Comparison of ENCODE assay signal across 7 mouse cellular contexts in genomic region chr10:83543439-83544102, GRCm38 (mm10). TPM values are rescaled to one million over a fixed set of nuclear protein-coding genes. Genes with fewer than 3 reads are reported as not detected.
DNase-seq lines count a peak whose midpoint lies in the region; ATAC-seq and TF ChIP-seq lines count a peak whose summit lies in the region.

Gene Washc4 (plus strand): TSS chr10:83543752.

- TF ChIP-seq POLR2A in heart, adult 2 months (IDR thresholded peaks at IDR 0.05; ENCODE audit: insufficient read depth, low read depth, low read length): peak; percentile 88; the same call in 1 of the 2 replicates

- no peaks in the 10 kb centered on the region for H3K9me3 ChIP-seq in embryonic facial prominence, embryonic 12.5 days
- no peaks in the 10 kb centered on the region for H3K9me3 ChIP-seq in limb, embryonic 13.5 days
- H3K9me3 ChIP-seq in midbrain, embryonic 16.5 days (replicated peaks; ENCODE audit: control insufficient read depth, low read length, poor library complexity, severe bottlenecking): no peaks in the 10 kb centered on the region

- peak within 1 kb of the TSS; percentile 81 for H3K27ac ChIP-seq in embryonic facial prominence, embryonic 12.5 days
- peak within 1 kb of the TSS; percentile 93 for H3K27ac ChIP-seq in heart, adult 2 months
- H3K27ac ChIP-seq in limb, embryonic 13.5 days: peak within 1 kb of the TSS; percentile 84
- H3K27ac ChIP-seq in midbrain, embryonic 16.5 days (ENCODE audit: low read length): peak within 1 kb of the TSS; percentile 94

- no peak for TF ChIP-seq EP300 in heart, adult 2 months (IDR thresholded peaks at IDR 0.05; ENCODE audit: insufficient read depth, low read depth, low read length)

- H3K27me3 ChIP-seq in embryonic facial prominence, embryonic 12.5 days: no peaks in the 10 kb centered on the region
- no peaks in the 10 kb centered on the region for H3K27me3 ChIP-seq in heart, adult 2 months (ENCODE audit: control insufficient read depth, insufficient read depth, low read length)
- no peaks in the 10 kb centered on the region for H3K27me3 ChIP-seq in limb, embryonic 13.5 days
- H3K27me3 ChIP-seq in midbrain, embryonic 16.5 days (ENCODE audit: control insufficient read depth, insufficient read depth, low read depth, low read length): no peaks in the 10 kb centered on the region

- H3K4me2 ChIP-seq in embryonic facial prominence, embryonic 12.5 days (replicated peaks): peak within 1 kb of the TSS; percentile 64
- peak within 1 kb of the TSS; percentile 66 for H3K4me2 ChIP-seq in limb, embryonic 13.5 days (replicated peaks)
- peak within 1 kb of the TSS; percentile 66 for H3K4me2 ChIP-seq in midbrain, embryonic 16.5 days (ENCODE audit: low read length)

- H3K9ac ChIP-seq in embryonic facial prominence, embryonic 12.5 days: peak within 1 kb of the TSS; percentile 81
- peak within 1 kb of the TSS; percentile 99 for H3K9ac ChIP-seq in heart, adult 2 months (ENCODE audit: low read depth, low read length)
- H3K9ac ChIP-seq in limb, embryonic 13.5 days: peak within 1 kb of the TSS; percentile 89
- H3K9ac ChIP-seq in midbrain, embryonic 16.5 days (ENCODE audit: low read depth, low read length): peak within 1 kb of the TSS; percentile 92

- DNase-seq in adrenal gland, postnatal 25 days: peak; percentile 98
- DNase-seq in heart, adult 2 months: peak; percentile 97 to 98
- DNase-seq in kidney, adult 8-10 months: peak; percentile 93 to 95
- peak; percentile 90 to 96 for DNase-seq in spleen, postnatal 10 days (ENCODE audit: low spot score in 2 of 2)

- 2% methylated on average over 48 of the region's 49 CpGs for WGBS in embryonic facial prominence, embryonic 12.5 days
- 2% methylated on average over 49 of the region's 49 CpGs for WGBS in heart, adult 2 months
- WGBS in limb, embryonic 13.5 days: 1% methylated on average over 48 of the region's 49 CpGs
- under 1% methylated on average over 47 of the region's 49 CpGs for WGBS in midbrain, embryonic 16.5 days

- ATAC-seq in embryonic facial prominence, embryonic 12.5 days (ENCODE audit: insufficient number of reproducible peaks, insufficient read depth, low FRiP score, low TSS enrichment): peak; percentile 96
- peak; percentile 98 for ATAC-seq in limb, embryonic 13.5 days (ENCODE audit: low FRiP score, low read depth)
- peak; percentile 99 for ATAC-seq in midbrain, embryonic 16.5 days

- no peak for TF ChIP-seq CTCF in heart, adult 2 months (IDR thresholded peaks at IDR 0.05)

- H3K4me1 ChIP-seq in embryonic facial prominence, embryonic 12.5 days: peaks cover 9% of the 10 kb centered on the region
- H3K4me1 ChIP-seq in heart, adult 2 months (ENCODE audit: control insufficient read depth, insufficient read depth, low read length): peaks cover 1% of the 10 kb centered on the region
- H3K4me1 ChIP-seq in limb, embryonic 13.5 days: peaks cover 11% of the 10 kb centered on the region
- H3K4me1 ChIP-seq in midbrain, embryonic 16.5 days (ENCODE audit: control insufficient read depth, insufficient read depth, low read length): peaks cover 15% of the 10 kb centered on the region

- peaks cover 3% of the 10 kb centered on the region for H3K79me2 ChIP-seq in heart, adult 2 months (replicated peaks; ENCODE audit: control insufficient read depth, insufficient read depth, low read length)

- intact Hi-C loops in heart, adult 2 months (cut with DNase I): loop anchor here (2.0 to 10.0 kb wide), 3 partner anchors 59 to 181 kb away; partner anchors contain the start of genes Appl2 and D10Wsu102e

- H3K4me3 ChIP-seq in embryonic facial prominence, embryonic 12.5 days: peak within 1 kb of the TSS; percentile 77
- H3K4me3 ChIP-seq in heart, adult 2 months: peak within 1 kb of the TSS; percentile 79
- H3K4me3 ChIP-seq in limb, embryonic 13.5 days: peak within 1 kb of the TSS; percentile 86
- H3K4me3 ChIP-seq in midbrain, embryonic 16.5 days (ENCODE audit: low read depth, low read length): peak within 1 kb of the TSS; percentile 87

- peaks cover 10% of the 10 kb centered on the region; the same call in 1 of the 2 replicates for H3K36me3 ChIP-seq in embryonic facial prominence, embryonic 12.5 days
- H3K36me3 ChIP-seq in heart, adult 2 months (ENCODE audit: control insufficient read depth, insufficient read depth, low read length): peaks cover 8% of the 10 kb centered on the region; the same call in 1 of the 2 replicates
- peaks cover 10% of the 10 kb centered on the region for H3K36me3 ChIP-seq in limb, embryonic 13.5 days
- H3K36me3 ChIP-seq in midbrain, embryonic 16.5 days (ENCODE audit: control insufficient read depth, insufficient read depth, low read length): no peaks in the 10 kb centered on the region

RNA-seq across cellular contexts. Expression of gene Washc4, which starts in this region (rescaled TPM):
- total RNA-seq in adrenal gland, postnatal 25 days (2021): 26.5 and 29.9 TPM in 2 replicates
- 37.2 and 37.8 TPM in 2 replicates for polyA plus RNA-seq in embryonic facial prominence, embryonic 12.5 days (2016; fragmentation: Nextera tagmentation; extraction: Ambion mirVana)
- total RNA-seq in heart, adult 2 months (2021): 10 to 100 TPM; 11.4 to 13.8 TPM
- polyA plus RNA-seq in heart, adult 2 months (2012; rRNA removed): 1.8 and 3.9 TPM in 2 replicates
- 37.2 and 43.4 TPM in 2 replicates for polyA plus RNA-seq in limb, embryonic 13.5 days (2015; fragmentation: Nextera tagmentation; extraction: Ambion mirVana)
- polyA plus RNA-seq in midbrain, embryonic 16.5 days (2015; fragmentation: Nextera tagmentation; extraction: Ambion mirVana): 26.4 and 31.8 TPM in 2 replicates

Comparison
In these comparisons a context has a peak if more than half of its experiments do, and no peak if none do; other contexts are left out.
1. Peak in every context shown above with its lines: DNase-seq, ATAC-seq, H3K4me3 ChIP-seq and H3K27ac ChIP-seq.